Mouse (Mus musculus): ENCODE results near the gene Tnfrsf13b. TPM values are rescaled to one million over a fixed set of nuclear protein-coding genes. Genes with fewer than 3 reads are reported as not detected.
A peak's percentile ranks its signal among the peaks of the same experiment; 100 is the strongest.

The Tnfrsf13b gene
- polyA plus RNA-seq (2015; fragmentation: Nextera tagmentation; extraction: Ambion mirVana) = 2.9 and 3.5 TPM in 2 replicates

- no peak within 1 kb of the TSS for H3K27ac ChIP-seq
- no peaks in the 10 kb centered on the region for H3K36me3 ChIP-seq
- 80% methylated on average over 23 of the region's 23 CpGs for WGBS
- no peak for ATAC-seq (ENCODE audit: borderline replicate concordance, extremely low read depth, low FRiP score, low TSS enrichment)
- H3K4me3 ChIP-seq = no peak within 1 kb of the TSS
- no peak within 1 kb of the TSS for H3K4me2 ChIP-seq
- H3K4me1 ChIP-seq = no peaks in the 10 kb centered on the region
- H3K9ac ChIP-seq = no peak within 1 kb of the TSS
- H3K9me3 ChIP-seq = no peaks in the 10 kb centered on the region
- no peaks in the 10 kb centered on the region for H3K27me3 ChIP-seq
Observed at GRCm38 (mm10) chr11:61126606-61127355, at the start of gene Tnfrsf13b. Gene Tnfrsf13b (plus strand): TSS chr11:61126755.

GRCm38 (mm10) chr11:61081624-61082023 lies 44.9 kb upstream of the Tnfrsf13b start:
- ATAC-seq (ENCODE audit: borderline replicate concordance, extremely low read depth, low FRiP score, low TSS enrichment) = no peak
- WGBS = 73% methylated on average over 2 of the region's 2 CpGs

GRCm38 (mm10) chr11:61090195-61090594 lies 36.4 kb upstream of the Tnfrsf13b start:
- H3K27me3 ChIP-seq = no peaks in the 10 kb centered on the region
- no peak overlapping the region for H3K9ac ChIP-seq
- H3K4me2 ChIP-seq = no peak overlapping the region
- no peaks in the 10 kb centered on the region for H3K9me3 ChIP-seq
- no peak overlapping the region for H3K4me3 ChIP-seq
- no peak overlapping the region for H3K27ac ChIP-seq
- H3K4me1 ChIP-seq = no peaks in the 10 kb centered on the region; the same call in 1 of the 2 replicates
- ATAC-seq (ENCODE audit: borderline replicate concordance, extremely low read depth, low FRiP score, low TSS enrichment) = no peak
- no peaks in the 10 kb centered on the region for H3K36me3 ChIP-seq
- WGBS = 75% methylated on average over 7 of the region's 7 CpGs

More at GRCm38 (mm10) chr11:61081624-61082023, 44.9 kb upstream of the Tnfrsf13b start:
- H3K4me2 ChIP-seq = no peak overlapping the region
- H3K4me3 ChIP-seq = no peak overlapping the region
- no peak overlapping the region for H3K27ac ChIP-seq
- no peaks in the 10 kb centered on the region; the same call in 1 of the 2 replicates for H3K4me1 ChIP-seq
- no peaks in the 10 kb centered on the region for H3K9me3 ChIP-seq
- no peaks in the 10 kb centered on the region for H3K27me3 ChIP-seq
- no peaks in the 10 kb centered on the region for H3K36me3 ChIP-seq
- no peak overlapping the region for H3K9ac ChIP-seq

GRCm38 (mm10) chr11:61091192-61091591 lies 35.4 kb upstream of the Tnfrsf13b start:
- Histone ChIP-seq H3K27ac (no peak overlapping the region), H3K9ac (no peak overlapping the region), H3K27me3 (no peaks in the 10 kb centered on the region), H3K36me3 (no peaks in the 10 kb centered on the region), H3K4me2 (no peak overlapping the region), H3K9me3 (no peaks in the 10 kb centered on the region), H3K4me1 (no peaks in the 10 kb centered on the region), H3K4me3 (no peak overlapping the region)
- no peak for ATAC-seq (ENCODE audit: borderline replicate concordance, extremely low read depth, low FRiP score, low TSS enrichment)
- WGBS = 66% methylated on average over 3 of the region's 3 CpGs

- Histone ChIP-seq H3K4me2 (no peak overlapping the region), H3K4me3 (no peak overlapping the region), H3K9ac (no peak overlapping the region), H3K9me3 (no peaks in the 10 kb centered on the region), H3K4me1 (no peaks in the 10 kb centered on the region), H3K36me3 (no peaks in the 10 kb centered on the region), H3K27me3 (no peaks in the 10 kb centered on the region), H3K27ac (no peak overlapping the region)
- 20% methylated on average over 7 of the region's 7 CpGs for WGBS
- no peak for ATAC-seq (ENCODE audit: borderline replicate concordance, extremely low read depth, low FRiP score, low TSS enrichment)
Observed at GRCm38 (mm10) chr11:61091642-61092262, 34.8 kb upstream of the Tnfrsf13b start.

- no peak overlapping the region for H3K27ac ChIP-seq
- no peak overlapping the region for H3K4me2 ChIP-seq
- WGBS = 61% methylated on average over 1 of the region's 1 CpGs
- ATAC-seq (ENCODE audit: borderline replicate concordance, extremely low read depth, low FRiP score, low TSS enrichment) = no peak
- no peaks in the 10 kb centered on the region for H3K4me1 ChIP-seq
- H3K9ac ChIP-seq = no peak overlapping the region
- H3K36me3 ChIP-seq = no peaks in the 10 kb centered on the region
- H3K9me3 ChIP-seq = no peaks in the 10 kb centered on the region
- no peaks in the 10 kb centered on the region for H3K27me3 ChIP-seq
- no peak overlapping the region for H3K4me3 ChIP-seq
Observed at GRCm38 (mm10) chr11:61098046-61098445, 28.5 kb upstream of the Tnfrsf13b start.

GRCm38 (mm10) chr11:61102397-61103339 lies 23.9 kb upstream of the Tnfrsf13b start:
- no peak for ATAC-seq (ENCODE audit: borderline replicate concordance, extremely low read depth, low FRiP score, low TSS enrichment)
- H3K27ac ChIP-seq = no peak overlapping the region
- WGBS = 69% methylated on average over 13 of the region's 13 CpGs

GRCm38 (mm10) chr11:61104241-61104901 lies 22.2 kb upstream of the Tnfrsf13b start:
- Histone ChIP-seq H3K4me3 (no peak overlapping the region), H3K36me3 (no peaks in the 10 kb centered on the region), H3K9me3 (no peaks in the 10 kb centered on the region), H3K27me3 (peaks cover 3% of the 10 kb centered on the region; the same call in 1 of the 2 replicates), H3K9ac (no peak overlapping the region), H3K27ac (no peak overlapping the region), H3K4me1 (0 out of 2 replicates have a peak, but pooled peaks cover 3% of the 10 kb centered on the region), H3K4me2 (peak overlapping the region; percentile 26)
- 18% methylated on average over 20 of the region's 20 CpGs for WGBS
- peak; percentile 81; the same call in 1 of the 2 replicates for ATAC-seq (ENCODE audit: borderline replicate concordance, extremely low read depth, low FRiP score, low TSS enrichment)

More at GRCm38 (mm10) chr11:61102397-61103339, 23.9 kb upstream of the Tnfrsf13b start:
- Histone ChIP-seq H3K9me3 (no peaks in the 10 kb centered on the region), H3K4me2 (no peak overlapping the region), H3K36me3 (no peaks in the 10 kb centered on the region), H3K27me3 (peaks cover 3% of the 10 kb centered on the region; the same call in 1 of the 2 replicates), H3K9ac (no peak overlapping the region), H3K4me1 (0 out of 2 replicates have a peak, but pooled peaks cover 3% of the 10 kb centered on the region), H3K4me3 (no peak overlapping the region)

- no peaks in the 10 kb centered on the region for H3K36me3 ChIP-seq
- WGBS = 83% methylated on average over 12 of the region's 12 CpGs
- no peaks in the 10 kb centered on the region for H3K27me3 ChIP-seq
- H3K4me3 ChIP-seq = no peak overlapping the region
- no peak overlapping the region for H3K9ac ChIP-seq
- H3K9me3 ChIP-seq = no peaks in the 10 kb centered on the region
- H3K27ac ChIP-seq = no peak overlapping the region
- ATAC-seq (ENCODE audit: borderline replicate concordance, extremely low read depth, low FRiP score, low TSS enrichment) = no peak
- H3K4me2 ChIP-seq = no peak overlapping the region
- 0 out of 2 replicates have a peak, but pooled peaks cover 3% of the 10 kb centered on the region for H3K4me1 ChIP-seq
Observed at GRCm38 (mm10) chr11:61108911-61109361, 17.6 kb upstream of the Tnfrsf13b start.

GRCm38 (mm10) chr11:61109707-61110106 lies 16.8 kb upstream of the Tnfrsf13b start:
- no peaks in the 10 kb centered on the region for H3K9me3 ChIP-seq

GRCm38 (mm10) chr11:61110113-61110512 lies 16.4 kb upstream of the Tnfrsf13b start:
- Histone ChIP-seq H3K4me1 (no peaks in the 10 kb centered on the region), H3K27me3 (no peaks in the 10 kb centered on the region), H3K36me3 (no peaks in the 10 kb centered on the region), H3K4me3 (no peak overlapping the region), H3K9me3 (no peaks in the 10 kb centered on the region), H3K4me2 (no peak overlapping the region), H3K9ac (no peak overlapping the region), H3K27ac (no peak overlapping the region)
- 62% methylated on average over 10 of the region's 10 CpGs for WGBS
- no peak for ATAC-seq (ENCODE audit: borderline replicate concordance, extremely low read depth, low FRiP score, low TSS enrichment)

More at GRCm38 (mm10) chr11:61109707-61110106, 16.8 kb upstream of the Tnfrsf13b start:
- no peak overlapping the region for H3K9ac ChIP-seq
- H3K27me3 ChIP-seq = no peaks in the 10 kb centered on the region
- H3K4me3 ChIP-seq = no peak overlapping the region
- H3K4me1 ChIP-seq = no peaks in the 10 kb centered on the region
- no peak for ATAC-seq (ENCODE audit: borderline replicate concordance, extremely low read depth, low FRiP score, low TSS enrichment)
- whole genome bisulfite sequencing = 70% methylated on average over 6 of the region's 6 CpGs
- no peaks in the 10 kb centered on the region for H3K36me3 ChIP-seq
- H3K27ac ChIP-seq = no peak overlapping the region
- H3K4me2 ChIP-seq = no peak overlapping the region

Measured in lung, embryonic 15.5 days (tissue).